Mouse (Mus musculus): ENCODE data around the gene Vgll4.

The Vgll4 gene

DNA sequence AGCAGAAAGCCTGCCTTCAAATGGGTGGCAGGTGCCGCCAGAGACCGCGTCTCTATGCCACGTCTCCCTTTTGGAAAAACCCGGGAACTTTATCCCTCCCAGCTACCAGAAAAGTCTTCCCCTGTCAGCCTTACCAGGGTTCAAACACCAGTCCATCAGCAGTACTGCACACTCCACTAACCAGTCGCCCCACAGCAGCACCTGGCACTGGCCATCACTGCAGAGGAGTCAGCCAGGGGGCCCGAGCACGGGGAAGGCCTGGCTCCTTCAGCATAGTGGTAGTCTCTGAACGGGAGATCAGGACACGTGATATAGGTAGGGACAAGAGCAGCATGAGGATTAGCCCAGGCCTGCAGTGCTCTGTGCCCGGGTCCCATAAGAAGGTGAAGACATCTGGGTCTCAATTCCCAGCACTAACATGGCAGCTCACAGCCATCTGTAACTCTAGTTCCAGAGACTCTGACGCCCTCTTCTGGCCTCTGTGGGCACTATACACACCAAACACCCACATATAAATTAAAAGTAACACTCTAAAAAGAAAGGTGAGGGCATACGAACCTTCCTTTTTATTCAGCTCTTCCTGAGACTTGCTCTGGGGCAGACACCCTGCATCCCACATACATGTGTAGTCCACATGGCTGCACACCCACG is 98.7 kb downstream of the Vgll4 start:
- DNase-seq (ENCODE audit: low spot score): no peak

DNA sequence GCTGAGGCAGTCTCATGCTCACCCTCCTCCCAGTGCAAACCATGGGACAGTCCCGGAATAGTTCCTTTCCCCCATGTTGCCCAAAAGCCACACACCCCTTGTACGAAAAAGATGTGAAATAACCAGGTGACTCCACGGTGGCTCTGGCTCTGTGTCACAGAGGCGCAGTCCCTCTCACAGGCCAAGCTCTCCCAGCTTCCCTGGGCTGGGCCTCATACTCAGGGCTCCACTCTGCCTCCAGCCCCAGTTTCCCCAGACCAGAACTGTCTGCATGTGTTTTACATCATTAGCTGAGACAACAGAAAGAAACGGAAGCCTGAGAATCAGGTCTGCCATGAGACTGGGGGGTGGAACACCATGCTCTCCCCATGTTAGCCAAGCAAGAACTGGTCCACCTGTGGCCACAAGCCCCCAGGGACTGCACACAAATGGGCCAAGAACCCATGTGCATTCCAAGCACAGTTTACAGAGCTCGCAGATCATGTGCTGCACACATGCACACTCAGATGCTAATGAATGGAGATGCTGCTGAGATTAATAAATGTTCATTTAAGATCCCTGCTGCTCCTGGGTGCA is 100.2 kb downstream of the Vgll4 start:
- no peak for DNase-seq (ENCODE audit: low spot score)

GRCm38 (mm10) chr6:114868656-114869055 is 101.1 kb downstream of the Vgll4 start:
- no peak for DNase-seq (ENCODE audit: low spot score)

DNA sequence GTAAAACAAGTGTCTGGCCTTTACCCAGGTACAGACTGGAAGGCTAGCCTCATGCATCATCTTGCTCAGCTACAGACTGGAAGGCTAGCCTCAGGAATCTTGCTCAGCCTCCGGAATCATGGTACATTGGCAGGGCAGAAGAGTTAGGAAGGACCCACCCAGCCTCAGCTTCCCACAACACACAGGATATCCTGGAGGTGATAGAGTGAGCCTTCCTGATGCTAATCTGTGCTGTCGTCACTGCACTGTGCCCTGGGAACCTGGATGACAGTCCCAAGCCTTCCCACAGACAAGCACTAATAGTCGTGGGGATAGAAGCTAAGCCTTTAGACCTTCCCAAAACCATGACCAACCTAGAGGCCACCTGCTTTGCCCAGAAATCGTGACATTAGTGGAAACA is 103.2 kb downstream of the Vgll4 start:
- DNase-seq (ENCODE audit: low spot score): no peak

- no peak for DNase-seq (ENCODE audit: low spot score)
These were observed 103.7 kb downstream of the Vgll4 start for GRCm38 (mm10) chr6:114866078-114866477.

DNA sequence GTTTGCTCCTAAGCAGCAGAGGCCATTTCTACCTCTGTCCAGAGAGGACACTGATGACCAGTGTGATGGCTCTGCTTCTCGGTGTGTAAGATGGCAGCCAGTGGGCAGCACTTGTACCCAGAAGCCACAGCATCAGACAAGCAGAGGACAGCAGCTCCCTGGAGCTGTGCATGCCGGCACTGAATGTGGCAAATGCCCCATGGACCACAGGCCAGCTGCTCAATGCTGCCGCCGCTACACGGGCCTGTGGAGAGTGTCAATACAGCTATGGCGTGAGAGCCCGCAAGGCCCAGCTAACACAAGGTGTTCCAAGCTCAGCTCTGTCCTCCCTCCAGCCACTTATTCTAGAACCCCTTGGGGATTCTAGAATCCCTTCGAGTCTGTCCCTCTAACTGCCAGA is 105.4 kb downstream of the Vgll4 start:
- DNase-seq (ENCODE audit: low spot score): no peak

GRCm38 (mm10) chr6:114863501-114863900 is 106.3 kb downstream of the Vgll4 start:
- DNase-seq (ENCODE audit: low spot score): no peak

GRCm38 (mm10) chr6:114862046-114862445 is 107.7 kb downstream of the Vgll4 start:
- DNase-seq (ENCODE audit: low spot score): no peak

DNA sequence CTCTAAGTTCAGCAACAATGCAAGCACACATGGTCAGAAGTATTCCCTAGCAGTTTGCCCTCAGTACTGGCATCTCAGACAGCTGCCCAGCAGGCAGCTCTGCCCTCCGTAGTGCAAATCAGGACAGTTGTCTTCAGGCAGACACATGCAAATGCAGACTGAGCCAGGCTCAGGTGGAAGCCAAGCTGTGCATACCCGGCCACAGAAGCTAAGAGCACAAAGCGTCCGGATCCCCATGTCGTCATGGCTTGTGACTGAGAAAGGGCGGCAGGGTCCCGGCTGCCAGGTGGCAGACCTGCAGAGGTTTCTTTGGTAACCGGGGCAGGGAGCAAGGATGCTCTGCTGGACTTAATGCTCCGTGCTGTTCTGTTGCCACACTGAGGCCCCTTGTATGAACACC is 108.2 kb downstream of the Vgll4 start:
- DNase-seq (ENCODE audit: low spot score): no peak

- no peak for DNase-seq (ENCODE audit: low spot score)
These were observed 108.9 kb downstream of the Vgll4 start for GRCm38 (mm10) chr6:114860677-114861568.

GRCm38 (mm10) chr6:114858722-114859053 is 111.1 kb downstream of the Vgll4 start:
- DNase-seq (ENCODE audit: low spot score): no peak

GRCm38 (mm10) chr6:114857996-114858721 is 111.6 kb downstream of the Vgll4 start:
- DNase-seq (ENCODE audit: low spot score): no peak

DNA sequence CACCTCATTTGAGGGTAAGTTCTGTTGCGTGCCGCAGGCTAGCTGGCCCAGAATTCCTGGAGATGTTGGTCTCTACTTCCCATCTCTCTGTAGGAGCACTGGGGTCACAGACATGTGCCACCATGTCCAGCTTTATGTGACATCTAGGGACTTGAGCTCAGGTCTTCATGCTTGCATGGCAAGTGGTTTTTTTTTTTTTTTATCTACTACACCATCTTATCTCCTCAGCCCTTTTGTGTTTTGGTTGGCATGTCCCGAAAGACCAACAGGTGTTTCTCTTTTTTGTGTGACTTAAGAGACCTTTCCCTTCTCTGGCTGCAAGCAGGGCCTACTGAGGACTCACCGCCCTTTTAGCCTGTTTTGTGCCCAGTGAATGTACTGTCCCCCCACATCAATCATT is 113.3 kb downstream of the Vgll4 start:
- DNase-seq (ENCODE audit: low spot score): no peak

GRCm38 (mm10) chr6:114855644-114856043 is 114.2 kb downstream of the Vgll4 start:
- no peak for DNase-seq (ENCODE audit: low spot score)

GRCm38 (mm10) chr6:114854368-114854767 is 115.4 kb downstream of the Vgll4 start:
- no peak for DNase-seq (ENCODE audit: low spot score)

DNA sequence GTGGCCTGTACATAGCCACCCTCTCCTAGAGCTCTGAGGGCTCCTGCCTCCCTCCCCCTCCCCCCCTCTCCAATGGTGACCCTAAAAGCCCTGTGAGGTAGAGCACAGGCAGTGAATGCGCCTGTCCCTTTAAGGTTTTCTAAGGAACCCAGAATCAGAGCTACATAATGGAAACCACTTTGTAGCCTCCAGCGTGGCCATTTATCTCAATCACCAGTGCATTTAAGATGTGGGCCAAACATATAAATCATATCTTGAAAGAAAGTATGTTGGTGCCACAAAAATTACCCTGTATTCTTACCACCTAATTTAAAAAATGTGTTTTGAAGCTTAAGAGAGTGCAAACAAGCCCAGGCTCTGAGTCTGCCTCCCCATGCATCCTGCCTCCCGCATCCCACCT is 117.1 kb downstream of the Vgll4 start:
- no peak for DNase-seq (ENCODE audit: low spot score)

DNA sequence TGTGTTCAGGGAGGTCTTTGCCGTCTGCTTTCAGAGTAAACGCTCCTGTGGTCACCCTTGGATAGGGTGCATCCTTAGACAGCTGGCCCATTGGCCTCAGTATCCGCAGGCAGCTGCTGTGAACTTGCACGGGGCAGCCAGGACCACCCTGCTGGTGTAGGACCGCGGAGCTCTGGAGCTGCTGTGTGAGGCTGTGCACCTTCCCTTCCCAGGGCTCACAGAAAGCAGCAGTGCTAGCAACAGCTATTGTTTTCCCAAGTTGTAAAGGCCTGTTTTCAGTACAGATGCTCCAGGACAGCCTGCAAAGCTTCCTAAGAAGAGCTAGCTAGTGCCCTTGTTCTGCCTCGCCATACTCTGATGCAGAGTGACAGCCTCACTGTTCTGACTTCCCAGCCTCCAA is 118.1 kb downstream of the Vgll4 start:
- no peak for DNase-seq (ENCODE audit: low spot score)

DNA sequence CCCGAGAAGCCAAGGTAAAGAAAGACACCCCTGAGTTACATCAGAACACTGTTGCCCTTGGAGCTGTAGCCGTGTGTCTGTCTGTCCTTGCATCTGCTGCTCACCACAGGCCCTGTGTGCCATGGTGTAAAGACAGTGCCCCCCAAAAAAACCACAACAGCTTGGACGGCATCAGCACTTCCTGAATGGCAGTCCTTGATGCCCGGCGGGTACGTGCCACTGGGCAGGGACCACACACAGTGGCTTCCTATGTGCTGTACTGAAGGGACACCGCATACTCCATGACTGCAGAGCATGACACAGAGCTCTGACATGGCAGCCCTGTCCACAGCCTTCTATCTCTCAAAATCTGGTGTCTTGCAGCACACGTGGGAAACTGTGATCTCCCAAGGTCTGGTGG is 120.0 kb downstream of the Vgll4 start:
- no peak for DNase-seq (ENCODE audit: low spot score)

DNA sequence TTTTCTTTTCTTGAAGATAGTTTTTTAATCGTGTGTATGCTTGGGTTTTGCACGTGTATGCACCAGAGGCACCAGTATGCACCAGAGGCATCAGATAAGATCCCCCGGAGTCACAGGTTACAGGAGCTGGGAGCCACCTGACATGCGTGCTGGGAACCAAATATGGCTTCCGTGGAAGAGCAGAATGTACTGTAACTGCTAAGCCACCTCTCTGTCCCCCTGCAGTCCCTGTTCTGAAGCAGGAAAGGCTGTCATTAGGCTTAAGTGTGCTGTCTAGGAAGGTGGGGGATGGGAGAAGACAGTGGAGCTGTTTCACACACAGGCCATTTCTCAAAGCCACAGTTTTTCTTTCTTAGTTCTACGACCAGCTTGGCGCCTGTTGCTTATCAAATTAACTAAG is 121.0 kb downstream of the Vgll4 start:
- no peak for DNase-seq (ENCODE audit: low spot score)

DNA sequence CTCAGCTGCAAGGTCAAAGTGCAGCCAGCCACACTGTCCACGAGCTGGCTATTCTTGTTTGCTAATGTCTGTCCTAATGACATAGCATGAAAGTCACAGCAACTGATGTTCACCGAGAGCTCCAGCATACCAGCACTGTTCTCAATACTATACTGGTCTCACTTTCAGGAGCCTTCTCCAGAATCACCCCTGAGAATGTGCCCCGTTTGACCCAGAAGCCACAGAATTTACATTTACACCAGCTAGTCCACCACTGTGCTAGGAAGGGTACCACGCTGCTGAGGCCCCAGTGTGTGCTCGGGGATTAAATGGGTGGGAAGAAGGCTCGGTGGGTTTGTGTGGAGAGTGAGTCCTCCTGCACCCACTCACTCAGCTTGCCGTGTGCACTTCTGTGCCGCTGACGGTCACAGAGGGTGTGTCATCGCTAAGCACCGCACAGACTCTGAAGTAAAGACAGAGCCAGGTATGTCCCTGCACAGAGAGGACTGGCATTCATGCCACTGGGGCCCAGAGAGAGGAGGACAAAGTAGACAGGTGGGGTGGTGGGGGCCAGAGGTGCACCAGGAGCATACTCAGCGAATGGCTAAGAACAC is 122.1 kb downstream of the Vgll4 start:
- no peak for DNase-seq (ENCODE audit: low spot score)

GRCm38 (mm10) chr6:114846153-114846772 is 123.5 kb downstream of the Vgll4 start:
- DNase-seq (ENCODE audit: low spot score): no peak

GRCm38 (mm10) chr6:114842863-114843262 is 126.9 kb downstream of the Vgll4 start:
- no peak for DNase-seq (ENCODE audit: low spot score)
